Mouse (Mus musculus) spleen, embryonic (tissue): Measurements from ENCODE around the gene Gm4214.
"Not testable (repeated sequence)": the region's sequence is repeated elsewhere in the genome, so short reads cannot be mapped to it uniquely, and the experiment has no call there.

Experiments
- CTCF ChIA-PET: fragments of 350-600 bp; sonication (Branson Sonifier 250); formaldehyde crosslinking; loops from one replicate; lab custom pipeline; 2022; lab: Charles Lee

The Gm4214 gene

GRCm38 (mm10) chr7:22984573-22984972 is at the start of gene Gm4214:
TSS of gene Gm4214 (minus strand) at chr7:22984673.
- CTCF ChIA-PET, result not testable (repeated sequence)

GRCm38 (mm10) chr7:23019823-23020222 is 35.4 kb upstream of the Gm4214 start, which contains the start of gene Gm4216:
TSS of gene Gm4216 (minus strand) at chr7:23019923.
- CTCF ChIA-PET, result not testable (repeated sequence)
